Mouse (Mus musculus) myocyte (in vitro differentiated cells): ENCODE results near the gene C1qb. TPM values are rescaled to one million over a fixed set of nuclear protein-coding genes. Genes with fewer than 3 reads are reported as not detected.

Experiments
- H3K27me3 ChIP-seq: one replicate; pipeline ENCODE4 v1.6.1; 2011; ENCODE audit not compliant: control insufficient read depth, insufficient read depth, insufficient read length
- H3K36me3 ChIP-seq: one replicate; pipeline ENCODE4 v1.6.1; 2011; ENCODE audit not compliant: control insufficient read depth, insufficient read depth
- H3K4me2 ChIP-seq: one replicate; pipeline ENCODE4 v1.6.1; 2011; ENCODE audit warnings: low read depth, control low read depth
- H3K4me3 ChIP-seq: one replicate; pipeline ENCODE4 v1.5.1; 2011; ENCODE audit warnings: mild to moderate bottlenecking, control low read depth, moderate library complexity
- H3K79me2 ChIP-seq: one replicate; pipeline ENCODE4 v1.6.1; 2011; ENCODE audit not compliant: control insufficient read depth, insufficient read depth
- H3ac ChIP-seq: one replicate; pipeline ENCODE4 v1.6.1; 2011; ENCODE audit not compliant: control insufficient read depth, insufficient read length
- CEBPB ChIP-seq: IDR thresholded peaks from 2 replicates; pipeline ENCODE4 v1.6.1; 2011; ENCODE audit warnings: mild to moderate bottlenecking, moderate library complexity; ENCODE audit not compliant: poor library complexity, insufficient read depth, severe bottlenecking
- E2F4 ChIP-seq: IDR thresholded peaks from one replicate; pipeline ENCODE4 v1.6.1; 2011; ENCODE audit warnings: mild to moderate bottlenecking, control low read depth, moderate library complexity; ENCODE audit not compliant: insufficient read depth
- MAX ChIP-seq: IDR thresholded peaks from one replicate; pipeline ENCODE4 v1.6.1; 2011; ENCODE audit warnings: low read depth, mild to moderate bottlenecking, control low read depth
- MYOD1 ChIP-seq, 3 experiments: IDR thresholded peaks; one replicate each; pipeline ENCODE4 v1.6.1; 2011; ENCODE audit warnings: control low read depth in 2 of 3, low read depth in 2 of 3, mild to moderate bottlenecking in 2 of 3, moderate library complexity in 1 of 3; ENCODE audit not compliant: insufficient read length in 2 of 3, control insufficient read depth in 1 of 3
- MYOG ChIP-seq, 3 experiments: IDR thresholded peaks; one replicate each; pipeline ENCODE4 v1.6.1; 2011; ENCODE audit warnings: control low read depth in 2 of 3, low read depth in 2 of 3, mild to moderate bottlenecking in 2 of 3; ENCODE audit not compliant: insufficient read length in 2 of 3, control insufficient read depth in 1 of 3, insufficient read depth in 1 of 3
- POLR2A ChIP-seq: IDR thresholded peaks from one replicate; pipeline ENCODE4 v1.6.1; 2011; ENCODE audit warnings: low read depth, mild to moderate bottlenecking, control low read depth, moderate library complexity; ENCODE audit not compliant: insufficient read length
- POLR2AphosphoS2 ChIP-seq: IDR thresholded peaks from one replicate; pipeline ENCODE4 v1.6.1; 2011; ENCODE audit warnings: low read depth, control low read depth; ENCODE audit not compliant: insufficient read length
- REST ChIP-seq: IDR thresholded peaks from one replicate; pipeline ENCODE4 v1.6.1; 2011; ENCODE audit warnings: mild to moderate bottlenecking, control low read depth, moderate library complexity; ENCODE audit not compliant: insufficient read depth, insufficient read length
- SRF ChIP-seq: IDR thresholded peaks from one replicate; pipeline ENCODE4 v1.6.1; 2011; ENCODE audit warnings: low read depth; ENCODE audit not compliant: control insufficient read depth, insufficient read length
- TCF12 ChIP-seq: IDR thresholded peaks from one replicate; pipeline ENCODE4 v1.6.1; 2011; ENCODE audit warnings: mild to moderate bottlenecking, control low read depth; ENCODE audit not compliant: poor library complexity, insufficient read depth, severe bottlenecking
- TCF3 ChIP-seq: IDR thresholded peaks from one replicate; pipeline ENCODE4 v1.6.1; 2011; ENCODE audit warnings: low read depth, control low read depth; ENCODE audit not compliant: insufficient read length
- USF1 ChIP-seq: IDR thresholded peaks from one replicate; pipeline ENCODE4 v1.6.1; 2011; ENCODE audit warnings: low read depth, mild to moderate bottlenecking, control low read depth, moderate library complexity
- polyA plus RNA-seq: library from polyadenylated mRNA; unstranded; fragments of >200 nt; fragmentation: generic; extraction: Trizol; gene quantifications from one replicate; pipeline ENCODE4 v1.2.1, GENCODE M21; 2012; ENCODE audit warnings: missing spikeins

C1qb gene
- polyA plus RNA-seq, 1 experiment = not detected

GRCm38 (mm10) chr4:136912841-136913240 is 26.9 kb upstream of the C1qb start:
- no peaks in the 10 kb centered on the region for H3K36me3 ChIP-seq
- no peak overlapping the region for H3ac ChIP-seq
- no peak overlapping the region for H3K4me3 ChIP-seq
- H3K4me2 ChIP-seq = no peak overlapping the region
- H3K27me3 ChIP-seq = peaks cover 49% of the 10 kb centered on the region
- TF ChIP-seq POLR2A = no peak
- no peak for TF ChIP-seq TCF3
- no peak for TF ChIP-seq REST
- TF ChIP-seq TCF12 = no peak
- no peak for TF ChIP-seq MAX
- no peak for TF ChIP-seq SRF
- no peak for TF ChIP-seq MYOG (IDR thresholded peaks at IDR 0.05; ENCODE audit: control insufficient read depth in 1 of 3, insufficient read depth in 1 of 3, insufficient read length in 2 of 3, low read depth in 2 of 3)
- TF ChIP-seq USF1 = no peak
- no peak for TF ChIP-seq E2F4
- no peak for TF ChIP-seq MYOD1 (IDR thresholded peaks at IDR 0.05; ENCODE audit: control insufficient read depth in 1 of 3, insufficient read length in 2 of 3, low read depth in 2 of 3)
- TF ChIP-seq POLR2AphosphoS2 = no peak
- TF ChIP-seq CEBPB = no peak
- no peaks in the 10 kb centered on the region for H3K79me2 ChIP-seq

- H3K27me3 ChIP-seq = peaks cover 41% of the 10 kb centered on the region
- no peak overlapping the region for H3ac ChIP-seq
- no peaks in the 10 kb centered on the region for H3K79me2 ChIP-seq
- H3K4me3 ChIP-seq = no peak overlapping the region
- H3K4me2 ChIP-seq = no peak overlapping the region
- no peaks in the 10 kb centered on the region for H3K36me3 ChIP-seq
- TF ChIP-seq SRF = no peak
- no peak for TF ChIP-seq MYOG (IDR thresholded peaks at IDR 0.05; ENCODE audit: control insufficient read depth in 1 of 3, insufficient read depth in 1 of 3, insufficient read length in 2 of 3, low read depth in 2 of 3)
- TF ChIP-seq MAX = no peak
These were observed 25.8 kb upstream of the C1qb start for GRCm38 (mm10) chr4:136911804-136912203.

DNA sequence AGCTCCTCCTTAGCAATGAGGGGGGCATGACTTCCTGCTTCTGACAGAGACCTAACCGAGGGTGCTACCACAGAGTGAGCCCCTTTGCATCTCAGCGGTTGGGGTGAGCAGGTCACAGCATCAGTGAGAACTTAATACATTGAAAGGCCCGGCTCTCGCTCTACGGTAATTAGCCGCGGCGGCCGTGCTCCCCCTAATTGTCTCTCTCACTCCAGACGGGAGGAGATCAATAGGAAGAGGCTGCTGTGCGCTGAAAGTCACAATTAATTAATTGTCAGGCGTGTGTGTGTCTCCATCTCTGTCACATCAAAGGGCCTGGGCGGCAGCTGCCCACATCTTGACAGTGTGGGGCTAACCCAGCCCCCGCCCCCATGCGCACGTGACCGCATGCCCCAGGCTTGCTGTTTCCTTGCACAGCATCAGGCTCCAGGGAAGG is 25.2 kb upstream of the C1qb start:
- Histone ChIP-seq H3K4me3 (no peak overlapping the region), H3ac (no peak overlapping the region), H3K4me2 (no peak overlapping the region), H3K36me3 (no peaks in the 10 kb centered on the region), H3K79me2 (no peaks in the 10 kb centered on the region), H3K27me3 (peaks cover 36% of the 10 kb centered on the region)
- TF ChIP-seq MYOG (IDR thresholded peaks at IDR 0.05; ENCODE audit: control insufficient read depth in 1 of 3, insufficient read depth in 1 of 3, insufficient read length in 2 of 3, low read depth in 2 of 3) (no peak), MYOD1 (IDR thresholded peaks at IDR 0.05; ENCODE audit: control insufficient read depth in 1 of 3, insufficient read length in 2 of 3, low read depth in 2 of 3) (no peak), MAX (no peak), POLR2A (no peak), CEBPB (no peak), POLR2AphosphoS2 (no peak), SRF (no peak)

DNA sequence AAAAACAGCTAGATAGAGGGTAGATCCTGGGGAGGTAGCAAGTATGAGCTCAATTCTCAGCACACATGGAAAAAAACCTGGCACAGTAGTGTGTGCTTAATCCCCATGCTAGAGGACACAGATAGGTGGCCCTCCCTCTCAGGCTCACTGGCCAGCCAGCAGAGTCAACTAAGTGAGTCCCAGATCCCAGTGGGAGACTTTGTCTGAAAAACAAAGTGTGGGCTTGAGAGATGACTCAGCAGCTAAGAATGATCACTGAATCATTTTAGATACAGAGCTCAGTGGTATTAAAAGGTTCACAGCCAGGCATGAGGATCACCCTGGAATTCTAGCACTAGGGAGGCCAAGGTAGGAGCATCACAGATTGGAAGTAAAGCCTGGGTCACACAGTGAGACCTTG is 21.8 kb upstream of the C1qb start:
- no peak overlapping the region for H3ac ChIP-seq
- H3K36me3 ChIP-seq = no peaks in the 10 kb centered on the region
- peaks cover 37% of the 10 kb centered on the region for H3K27me3 ChIP-seq
- H3K4me2 ChIP-seq = no peak overlapping the region
- no peaks in the 10 kb centered on the region for H3K79me2 ChIP-seq
- no peak overlapping the region for H3K4me3 ChIP-seq
- TF ChIP-seq E2F4 (no peak), POLR2AphosphoS2 (no peak), SRF (no peak), MYOD1 (IDR thresholded peaks at IDR 0.05; ENCODE audit: control insufficient read depth in 1 of 3, insufficient read length in 2 of 3, low read depth in 2 of 3) (no peak), MAX (no peak), POLR2A (no peak), CEBPB (no peak), MYOG (IDR thresholded peaks at IDR 0.05; ENCODE audit: control insufficient read depth in 1 of 3, insufficient read depth in 1 of 3, insufficient read length in 2 of 3, low read depth in 2 of 3) (no peak), TCF12 (no peak), TCF3 (no peak), USF1 (no peak)

DNA sequence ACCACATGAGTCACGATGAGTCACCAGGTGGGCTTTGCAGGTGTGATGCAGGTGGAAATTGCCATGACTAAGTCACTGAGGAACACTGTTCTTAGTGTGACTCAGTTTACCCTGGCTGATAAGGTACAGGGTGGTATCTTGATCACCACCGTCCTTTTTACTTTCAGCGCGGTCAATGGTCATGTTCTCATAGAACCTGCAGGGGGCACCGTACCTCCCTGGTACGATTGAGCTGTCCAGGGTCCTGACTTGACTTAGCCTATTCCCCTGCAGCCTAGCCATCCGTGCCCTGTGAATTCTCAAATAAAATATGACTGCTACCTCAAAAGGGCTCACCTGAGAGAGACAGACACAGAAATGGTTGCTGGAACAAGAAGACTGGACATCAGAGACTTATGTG is 21.0 kb upstream of the C1qb start:
- no peak overlapping the region for H3K4me3 ChIP-seq
- H3K27me3 ChIP-seq = peaks cover 29% of the 10 kb centered on the region
- no peak overlapping the region for H3K4me2 ChIP-seq
- H3ac ChIP-seq = no peak overlapping the region
- TF ChIP-seq REST (peak; percentile 88), CEBPB (no peak)
- no peaks in the 10 kb centered on the region for H3K79me2 ChIP-seq
- H3K36me3 ChIP-seq = no peaks in the 10 kb centered on the region
